Mouse (Mus musculus): ENCODE data around the gene Cnksr3. TPM values are rescaled to one million over a fixed set of nuclear protein-coding genes. Genes with fewer than 3 reads are reported as not detected.

Cnksr3 gene
- polyA plus RNA-seq (2012), result not detected in 2 replicates

GRCm38 (mm10) chr10:7211696-7212482, at the start of gene Cnksr3:
Gene Cnksr3 (minus strand): TSS chr10:7212237.
- no peak for TF ChIP-seq GATA1 (IDR thresholded peaks at IDR 0.05; ENCODE audit: low read length)

GRCm38 (mm10) chr10:7260166-7261108, 48.4 kb upstream of the Cnksr3 start:
- TF ChIP-seq GATA1 (IDR thresholded peaks at IDR 0.05; ENCODE audit: low read length), result no peak

- TF ChIP-seq GATA1 (IDR thresholded peaks at IDR 0.05; ENCODE audit: low read length), result no peak
Measured at GRCm38 (mm10) chr10:7258607-7259006, 46.6 kb upstream of the Cnksr3 start.

- no peak for TF ChIP-seq GATA1 (IDR thresholded peaks at IDR 0.05; ENCODE audit: low read length)
Measured at GRCm38 (mm10) chr10:7250455-7250854, 38.4 kb upstream of the Cnksr3 start.

GRCm38 (mm10) chr10:7234601-7235000, 22.6 kb upstream of the Cnksr3 start:
- TF ChIP-seq GATA1 (IDR thresholded peaks at IDR 0.05; ENCODE audit: low read length), result no peak

GRCm38 (mm10) chr10:7217551-7218127, 5.6 kb upstream of the Cnksr3 start:
- TF ChIP-seq GATA1 (IDR thresholded peaks at IDR 0.05; ENCODE audit: low read length), result no peak

GRCm38 (mm10) chr10:7214718-7215117, 2.7 kb upstream of the Cnksr3 start:
- no peak for TF ChIP-seq GATA1 (IDR thresholded peaks at IDR 0.05; ENCODE audit: low read length)

- no peak for TF ChIP-seq GATA1 (IDR thresholded peaks at IDR 0.05; ENCODE audit: low read length)
Measured at GRCm38 (mm10) chr10:7213066-7213630, 1.1 kb upstream of the Cnksr3 start.

GRCm38 (mm10) chr10:7212537-7212936, 500 bp upstream of the Cnksr3 start:
- no peak for TF ChIP-seq GATA1 (IDR thresholded peaks at IDR 0.05; ENCODE audit: low read length)

- TF ChIP-seq GATA1 (IDR thresholded peaks at IDR 0.05; ENCODE audit: low read length), result no peak
Measured at GRCm38 (mm10) chr10:7210991-7211695, 894 bp downstream of the Cnksr3 start.

- TF ChIP-seq GATA1 (IDR thresholded peaks at IDR 0.05; ENCODE audit: low read length), result no peak
Measured at GRCm38 (mm10) chr10:7209691-7210455, 2.2 kb downstream of the Cnksr3 start.

GRCm38 (mm10) chr10:7208859-7209441, 3.1 kb downstream of the Cnksr3 start:
- TF ChIP-seq GATA1 (IDR thresholded peaks at IDR 0.05; ENCODE audit: low read length), result no peak

- TF ChIP-seq GATA1 (IDR thresholded peaks at IDR 0.05; ENCODE audit: low read length), result no peak
Measured at GRCm38 (mm10) chr10:7207301-7207700, 4.7 kb downstream of the Cnksr3 start.

- no peak for TF ChIP-seq GATA1 (IDR thresholded peaks at IDR 0.05; ENCODE audit: low read length)
Measured at GRCm38 (mm10) chr10:7206571-7206970, 5.5 kb downstream of the Cnksr3 start.
